Mouse (Mus musculus) granulocyte monocyte progenitor cell, adult 5-6 weeks (primary cell): ENCODE data around the gene Prl8a2. TPM values are rescaled to one million over a fixed set of nuclear protein-coding genes. Genes with fewer than 3 reads are reported as not detected.

ENCODE experiments used
- ATAC-seq: replicated peaks from 2 replicates; pipeline ENCODE4 v1.8.0; 2016; ENCODE audit warnings: mild to moderate bottlenecking, moderate TSS enrichment, inconsistent platforms; ENCODE audit not compliant: poor library complexity, severe bottlenecking
- total RNA-seq, 2 experiments: library from RNA; stranded (forward) in 1 of 2; stranded (reverse) in 1 of 2; fragments of 200-712, 200-1000 nt in 1 of 2; fragments of >200 nt in 1 of 2; fragmentation: Nextera tagmentation in 1 of 2; gene quantifications; 2 replicates each; pipeline ENCODE4 v1.2.3; 2014 to 2017

Gene Prl8a2
- not detected in 2 replicates for total RNA-seq (2014; fragmentation: Nextera tagmentation)
- total RNA-seq (2017) = not detected in 2 replicates

DNA sequence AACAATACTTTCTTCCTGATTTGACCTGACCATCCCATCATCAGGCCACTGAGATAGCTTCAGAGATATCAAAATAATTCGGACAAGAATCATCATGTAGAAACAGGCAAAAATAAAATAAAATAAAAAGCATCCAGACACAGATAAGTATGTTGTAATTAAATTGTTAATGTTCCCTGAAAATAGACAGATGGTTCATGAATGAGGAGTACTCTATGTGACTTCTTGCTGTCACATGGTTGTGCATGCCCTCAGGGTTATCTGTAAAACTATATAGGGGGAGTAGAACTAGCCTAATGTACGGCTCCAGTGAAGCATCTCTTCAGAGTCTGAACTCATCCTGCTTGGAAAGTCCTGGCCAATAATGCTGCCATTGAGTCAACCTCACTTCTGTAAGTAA is at the start of gene Prl8a2:
TSS of gene Prl8a2 (plus strand) at position 301 of the 400 bp plus-strand sequence.
- no peak for ATAC-seq

DNA sequence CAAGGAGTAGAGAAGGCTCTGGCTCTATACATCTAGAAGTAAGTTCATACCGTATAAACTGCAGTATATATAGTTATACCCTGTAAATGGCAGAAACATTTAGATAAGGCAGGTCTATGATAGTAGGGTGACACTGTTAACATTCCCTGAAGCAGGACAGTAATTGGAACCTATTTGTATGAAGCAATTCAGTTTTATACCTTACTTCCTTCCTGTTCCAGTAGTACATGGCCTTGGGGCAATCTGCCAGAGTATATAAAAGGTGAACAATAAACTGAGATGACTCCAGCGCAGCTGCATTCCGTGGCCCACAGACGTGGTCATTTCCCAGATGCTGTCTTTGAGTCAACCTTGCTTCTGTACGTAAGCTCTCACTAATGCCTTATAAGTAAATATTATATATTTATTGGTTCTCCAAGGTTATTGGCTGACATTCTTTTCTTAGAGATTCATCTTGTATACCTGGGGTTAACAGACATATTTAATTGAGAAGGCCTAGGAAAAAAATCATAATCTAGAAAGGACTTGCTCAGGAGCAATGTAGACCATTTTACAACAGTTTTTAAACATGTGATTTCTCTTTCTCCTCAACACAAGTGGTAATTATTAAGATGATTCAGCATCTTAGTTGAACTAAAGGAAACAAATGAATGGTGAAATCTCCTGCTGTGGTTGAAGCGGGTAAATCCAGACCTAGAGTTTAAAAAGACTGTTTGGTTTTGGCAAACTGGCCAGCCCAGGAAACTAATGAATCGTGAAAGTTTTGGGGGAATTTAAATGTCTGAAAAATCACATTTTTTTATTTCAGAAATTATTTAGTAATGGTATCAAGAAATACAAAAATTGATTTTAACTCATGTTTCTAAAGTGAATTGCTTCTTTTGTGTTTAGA is 32.9 kb upstream of the Prl8a2 start, which contains the start of gene Prl6a1:
TSS of gene Prl6a1 (plus strand) at position 294 of the 892 bp plus-strand sequence.
- no peak for ATAC-seq

DNA sequence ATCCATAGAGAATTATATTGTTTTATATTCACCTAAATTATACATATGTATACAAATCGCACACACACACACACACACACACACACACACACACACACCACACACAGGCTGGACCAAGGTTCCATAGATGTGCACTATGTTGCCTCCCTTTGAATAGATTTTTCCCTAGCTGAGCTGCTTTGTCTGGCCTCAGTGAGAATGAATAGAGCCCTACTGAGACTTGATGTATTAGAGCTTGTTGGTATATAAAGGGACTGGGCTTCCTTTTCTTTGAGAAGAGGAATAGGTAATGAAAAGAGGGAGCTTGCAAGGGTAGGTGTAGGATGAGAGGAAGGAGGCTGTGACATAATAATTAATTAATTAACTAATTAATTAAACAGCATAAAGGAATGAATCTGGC is 10.5 kb upstream of the Prl8a2 start:
- ATAC-seq = no peak

- ATAC-seq = no peak
Measured at GRCm38 (mm10) chr13:27342733-27343275, 2.7 kb upstream of the Prl8a2 start.

- no peak for ATAC-seq
Measured at GRCm38 (mm10) chr13:27390746-27391145, 45.3 kb downstream of the Prl8a2 start, which contains the start of gene Prl2b1. Prl2b1 (minus strand) TSS chr13:27390846.

- no peak for ATAC-seq
Measured at GRCm38 (mm10) chr13:27399061-27399724, 53.7 kb downstream of the Prl8a2 start.

Other genes with a start within 250 kb of the Prl8a2 start
- gene Prl3d2, start 224.0 kb upstream of the Prl8a2 start, total RNA-seq (2014; fragmentation: Nextera tagmentation) = not detected in 2 replicates
- gene Prl3d2, start 224.0 kb upstream of the Prl8a2 start, total RNA-seq (2017) = not detected in 2 replicates
- gene Prl3d3, start 188.9 kb upstream of the Prl8a2 start, total RNA-seq (2014; fragmentation: Nextera tagmentation) = not detected in 2 replicates
- not detected in 2 replicates for gene Prl3d3, start 188.9 kb upstream of the Prl8a2 start, total RNA-seq (2017)
- not detected in 2 replicates for gene Prl3c1, start 149.0 kb upstream of the Prl8a2 start, total RNA-seq (2014; fragmentation: Nextera tagmentation)
- gene Prl3c1, start 149.0 kb upstream of the Prl8a2 start, total RNA-seq (2017) = not detected in 2 replicates
- not detected in 2 replicates for gene Prl3b1, start 103.8 kb upstream of the Prl8a2 start, total RNA-seq (2014; fragmentation: Nextera tagmentation)
- not detected in 2 replicates for gene Prl3b1, start 103.8 kb upstream of the Prl8a2 start, total RNA-seq (2017)
- gene Prl3a1, start 86.2 kb upstream of the Prl8a2 start, total RNA-seq (2014; fragmentation: Nextera tagmentation) = not detected in 2 replicates
- gene Prl3a1, start 86.2 kb upstream of the Prl8a2 start, total RNA-seq (2017) = not detected in 2 replicates
- not detected in 2 replicates for gene Prl6a1, start 33.0 kb upstream of the Prl8a2 start, total RNA-seq (2014; fragmentation: Nextera tagmentation)
- gene Prl6a1, start 33.0 kb upstream of the Prl8a2 start, total RNA-seq (2017) = not detected in 2 replicates
- not detected in 2 replicates for gene Prl2b1, start 45.2 kb downstream of the Prl8a2 start, total RNA-seq (2014; fragmentation: Nextera tagmentation)
- not detected in 2 replicates for gene Prl2b1, start 45.2 kb downstream of the Prl8a2 start, total RNA-seq (2017)
- not detected in 2 replicates for gene Prl8a6, start 93.0 kb downstream of the Prl8a2 start, total RNA-seq (2014; fragmentation: Nextera tagmentation)
- gene Prl8a6, start 93.0 kb downstream of the Prl8a2 start, total RNA-seq (2017) = not detected in 2 replicates
- gene Prl8a8, start 167.5 kb downstream of the Prl8a2 start, total RNA-seq (2014; fragmentation: Nextera tagmentation) = not detected in 2 replicates
- gene Prl8a8, start 167.5 kb downstream of the Prl8a2 start, total RNA-seq (2017) = not detected in 2 replicates
- not detected in 2 replicates for gene Prl8a9, start 218.9 kb downstream of the Prl8a2 start, total RNA-seq (2014; fragmentation: Nextera tagmentation)
- gene Prl8a9, start 218.9 kb downstream of the Prl8a2 start, total RNA-seq (2017) = not detected in 2 replicates
- not detected in 2 replicates for gene Prl8a1, start 236.5 kb downstream of the Prl8a2 start, total RNA-seq (2014; fragmentation: Nextera tagmentation)
- not detected in 2 replicates for gene Prl8a1, start 236.5 kb downstream of the Prl8a2 start, total RNA-seq (2017)